Mouse (Mus musculus) C2C12 (cell line): ENCODE results near the gene Cpxm1.

Source experiments
- CEBPB ChIP-seq: IDR thresholded peaks from one replicate; pipeline ENCODE4 v1.6.1; 2011; ENCODE audit warnings: low read depth, mild to moderate bottlenecking, control low read depth, moderate library complexity
- FOSL1 ChIP-seq: IDR thresholded peaks from one replicate; pipeline ENCODE4 v1.8.0; 2011; ENCODE audit warnings: mild to moderate bottlenecking, low read length; ENCODE audit not compliant: poor library complexity, insufficient read depth, severe bottlenecking

- TF ChIP-seq CEBPB (no peak), FOSL1 (no peak)
These were observed 8.6 kb downstream of the Cpxm1 start for GRCm38 (mm10) chr2:130388796-130389195.
